Mouse (Mus musculus) large intestine, adult 2 months (tissue): ENCODE data around the gene Gm6096. TPM values are rescaled to one million over a fixed set of nuclear protein-coding genes. Genes with fewer than 3 reads are reported as not detected.
A peak's percentile ranks its signal among the peaks of the same experiment; 100 is the strongest.

Source experiments
- DNase-seq: peaks from one replicate; pipeline ENCODE4 v3.0.0-alpha.2; 2012; ENCODE audit warnings: low read depth, low spot score
- WGBS: fragments of 180-500 bp; shearing (Covaris S2); methylation state at CpG from one replicate; pipeline ENCODE4 v1.1.7; 2018; 5-methylcytosine and 5-hydroxymethylcytosine counted together
- polyA plus RNA-seq: library from polyadenylated mRNA; depleted of rRNA; stranded (reverse); fragments of >200 nt; gene quantifications from 2 replicates; pipeline ENCODE4 v1.2.3, GENCODE M21; 2012

Gm6096 gene
- polyA plus RNA-seq, 1 experiment, result not detected

- peak; percentile 84 for DNase-seq
- WGBS, result under 1% methylated on average over 46 of the region's 46 CpGs
Measured at GRCm38 (mm10) chr7:34233909-34234609, 16.8 kb upstream of the Gm6096 start.

GRCm38 (mm10) chr7:34234610-34235561 lies 16.0 kb upstream of the Gm6096 start:
- DNase-seq, result no peak
- 1% methylated on average over 17 of the region's 17 CpGs for WGBS

- 89% methylated on average over 5 of the region's 5 CpGs for WGBS
- no peak for DNase-seq
Measured at GRCm38 (mm10) chr7:34235602-34236001, 15.2 kb upstream of the Gm6096 start.

- DNase-seq, result no peak
- 91% methylated on average over 5 of the region's 5 CpGs for WGBS
Measured at GRCm38 (mm10) chr7:34238086-34238485, 12.8 kb upstream of the Gm6096 start.

GRCm38 (mm10) chr7:34242176-34242575 lies 8.7 kb upstream of the Gm6096 start:
- no peak for DNase-seq
- 93% methylated on average over 11 of the region's 11 CpGs for WGBS

GRCm38 (mm10) chr7:34246870-34247499 lies 3.9 kb upstream of the Gm6096 start:
- WGBS, result 90% methylated on average over 3 of the region's 3 CpGs
- DNase-seq, result no peak

- 62% methylated on average over 2 of the region's 2 CpGs for WGBS
- DNase-seq, result no peak
Measured at GRCm38 (mm10) chr7:34252030-34252429, 1.2 kb downstream of the Gm6096 start.

GRCm38 (mm10) chr7:34255137-34255536 lies 4.3 kb downstream of the Gm6096 start:
- no peak for DNase-seq
- WGBS, result 53% methylated on average over 3 of the region's 3 CpGs

GRCm38 (mm10) chr7:34255916-34256315 lies 5.1 kb downstream of the Gm6096 start:
- no peak for DNase-seq
- 94% methylated on average over 1 of the region's 1 CpGs for WGBS

- no peak for DNase-seq
- WGBS, result 84% methylated on average over 9 of the region's 9 CpGs
Measured at GRCm38 (mm10) chr7:34257279-34257678, 6.4 kb downstream of the Gm6096 start.

GRCm38 (mm10) chr7:34258407-34258806 lies 7.6 kb downstream of the Gm6096 start:
- DNase-seq, result no peak
- WGBS, result 98% methylated on average over 1 of the region's 1 CpGs

- 75% methylated on average over 5 of the region's 5 CpGs for WGBS
- no peak for DNase-seq
Measured at GRCm38 (mm10) chr7:34263437-34263836, 12.6 kb downstream of the Gm6096 start.

- WGBS, result 14% methylated on average over 5 of the region's 5 CpGs
- peak; percentile 46 for DNase-seq
Measured at GRCm38 (mm10) chr7:34265876-34266346, 15.1 kb downstream of the Gm6096 start.

GRCm38 (mm10) chr7:34266421-34266820 lies 15.6 kb downstream of the Gm6096 start:
- no peak for DNase-seq

- 54% methylated on average over 1 of the region's 1 CpGs for WGBS
- DNase-seq, result no peak
Measured at GRCm38 (mm10) chr7:34268463-34268862, 17.6 kb downstream of the Gm6096 start.

GRCm38 (mm10) chr7:34272465-34272864 lies 21.6 kb downstream of the Gm6096 start:
- no peak for DNase-seq
- 70% methylated on average over 4 of the region's 4 CpGs for WGBS

- WGBS, result 89% methylated on average over 3 of the region's 3 CpGs
- DNase-seq, result no peak
Measured at GRCm38 (mm10) chr7:34276066-34276465, 25.2 kb downstream of the Gm6096 start.

GRCm38 (mm10) chr7:34277656-34278055 lies 26.8 kb downstream of the Gm6096 start:
- WGBS, result 91% methylated on average over 2 of the region's 2 CpGs
- no peak for DNase-seq

- no peak for DNase-seq
Measured at GRCm38 (mm10) chr7:34290450-34291151, 39.8 kb downstream of the Gm6096 start.

GRCm38 (mm10) chr7:34291265-34291664 lies 40.4 kb downstream of the Gm6096 start:
- WGBS, result 60% methylated on average over 1 of the region's 1 CpGs
- no peak for DNase-seq
